Mouse (Mus musculus) retina, postnatal 7 days (tissue): ENCODE results near the gene Rnf169.
"Not testable (repeated sequence)": the region's sequence is repeated elsewhere in the genome, so short reads cannot be mapped to it uniquely, and the experiment has no call there.

Source experiments
- DNase-seq: peaks from one replicate; pipeline ENCODE4 v3.0.0-alpha.2; 2012; ENCODE audit warnings: low read depth, low spot score

The Rnf169 gene

DNA sequence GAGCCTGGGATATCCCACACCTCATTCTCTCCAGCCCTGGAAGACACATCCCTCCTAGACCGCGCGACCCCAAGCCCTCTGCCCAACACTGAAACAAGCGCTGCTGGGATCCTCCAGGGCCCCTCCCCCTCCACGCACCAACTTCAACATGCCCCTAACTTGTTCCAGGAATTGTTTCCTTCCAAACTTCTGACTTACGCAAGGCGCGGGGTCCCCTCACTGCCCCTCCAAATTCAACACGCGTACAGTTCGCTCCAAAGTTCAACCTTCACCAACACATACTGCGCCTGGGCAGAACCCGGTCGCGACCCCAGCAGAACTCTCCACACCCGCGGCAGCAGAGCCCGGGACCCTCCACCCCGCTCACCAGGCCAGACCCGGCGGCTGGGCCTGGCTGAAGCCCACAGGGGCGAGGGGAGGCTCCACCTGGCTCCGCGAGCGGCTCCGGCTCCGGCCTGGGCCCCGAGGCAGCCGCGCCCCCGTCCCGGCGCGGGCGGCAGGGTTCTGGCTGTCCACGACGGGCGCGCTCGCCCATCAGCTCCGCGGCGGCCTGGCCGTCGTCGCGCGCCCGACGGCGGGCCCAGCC, 609 bp downstream of the Rnf169 start:
- no peak for DNase-seq

DNA sequence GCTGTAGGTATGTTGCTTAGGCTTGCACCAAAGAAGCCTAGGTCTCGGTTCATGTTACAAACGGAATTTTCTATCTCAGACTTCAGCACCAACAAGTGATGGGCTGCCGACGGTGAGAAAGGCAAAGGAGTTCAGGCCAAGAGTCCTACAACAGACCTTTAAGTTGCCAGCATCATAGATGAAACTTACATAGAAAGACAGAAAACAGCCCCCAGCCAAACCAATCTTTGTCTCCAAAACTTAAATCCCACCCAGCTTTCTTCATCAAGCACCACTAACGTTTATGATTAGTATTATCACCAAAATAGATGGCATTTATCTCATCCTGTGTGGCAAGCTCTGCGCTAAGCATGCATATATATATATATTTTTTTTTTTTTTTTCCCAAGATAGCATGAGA, 1.2 kb downstream of the Rnf169 start:
- DNase-seq, result no peak

GRCm38 (mm10) chr7:99978041-99978440, 2.2 kb downstream of the Rnf169 start:
- no peak for DNase-seq

DNA sequence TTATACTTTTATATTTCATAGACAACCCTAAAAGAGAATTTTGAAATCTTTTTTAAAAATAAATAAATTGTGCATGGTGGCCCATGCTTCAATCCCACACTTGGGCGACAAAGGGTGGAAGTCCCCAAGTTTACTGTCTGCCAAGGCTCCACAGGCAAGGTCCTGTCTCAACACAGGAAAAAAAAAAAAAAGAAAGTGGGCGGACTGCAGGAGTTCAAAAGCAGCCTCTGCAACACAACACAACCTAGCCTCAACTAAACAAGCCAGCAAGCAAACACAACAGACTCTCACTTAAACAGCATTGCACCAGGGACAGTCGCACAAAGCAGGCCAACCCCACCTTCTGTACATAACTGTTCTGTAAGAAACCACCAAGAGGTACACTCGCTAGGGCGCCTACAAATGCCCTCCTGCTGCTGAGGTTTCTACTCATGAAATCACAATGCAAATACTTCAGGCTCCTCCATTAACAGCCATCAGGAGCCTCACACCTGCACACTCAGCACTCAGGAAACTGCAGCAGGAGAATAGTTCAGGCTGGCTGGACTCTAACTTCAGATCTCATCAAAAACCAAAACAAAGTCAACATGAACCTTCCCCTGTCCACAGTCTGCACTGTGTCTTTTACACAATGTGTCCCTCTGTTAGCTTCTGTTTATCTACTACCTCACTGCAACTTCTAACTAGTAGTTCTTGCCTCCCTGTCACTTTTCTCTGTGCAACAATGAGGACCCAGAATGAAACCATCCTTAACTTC, 4.3 kb downstream of the Rnf169 start:
- DNase-seq, result no peak

- DNase-seq, result no peak
Measured at GRCm38 (mm10) chr7:99974208-99974970, 5.9 kb downstream of the Rnf169 start.

GRCm38 (mm10) chr7:99972912-99973311, 7.3 kb downstream of the Rnf169 start:
- DNase-seq, result not testable (repeated sequence)

GRCm38 (mm10) chr7:99971926-99972325, 8.3 kb downstream of the Rnf169 start:
- DNase-seq, result no peak

DNA sequence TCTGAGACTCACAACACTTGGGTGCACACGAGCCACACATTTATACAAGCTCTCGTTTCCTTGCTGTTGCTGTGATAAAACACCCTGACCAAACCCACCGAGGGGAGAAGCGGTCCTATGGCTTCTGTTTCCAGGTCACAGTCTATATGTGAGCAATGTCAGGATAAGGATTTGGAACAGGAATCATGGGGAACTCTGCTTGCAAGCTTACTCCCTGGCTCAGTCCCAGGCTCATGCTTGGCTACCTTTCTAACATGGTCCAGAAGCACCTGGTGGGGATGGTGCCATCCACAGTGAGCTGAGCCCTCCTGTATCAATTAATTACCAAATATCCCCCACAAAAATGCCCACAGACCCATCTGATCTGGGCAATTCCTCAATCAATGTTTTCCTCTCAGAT, 11.1 kb downstream of the Rnf169 start:
- DNase-seq, result no peak

- DNase-seq, result no peak
Measured at GRCm38 (mm10) chr7:99966011-99966721, 14.1 kb downstream of the Rnf169 start.

DNA sequence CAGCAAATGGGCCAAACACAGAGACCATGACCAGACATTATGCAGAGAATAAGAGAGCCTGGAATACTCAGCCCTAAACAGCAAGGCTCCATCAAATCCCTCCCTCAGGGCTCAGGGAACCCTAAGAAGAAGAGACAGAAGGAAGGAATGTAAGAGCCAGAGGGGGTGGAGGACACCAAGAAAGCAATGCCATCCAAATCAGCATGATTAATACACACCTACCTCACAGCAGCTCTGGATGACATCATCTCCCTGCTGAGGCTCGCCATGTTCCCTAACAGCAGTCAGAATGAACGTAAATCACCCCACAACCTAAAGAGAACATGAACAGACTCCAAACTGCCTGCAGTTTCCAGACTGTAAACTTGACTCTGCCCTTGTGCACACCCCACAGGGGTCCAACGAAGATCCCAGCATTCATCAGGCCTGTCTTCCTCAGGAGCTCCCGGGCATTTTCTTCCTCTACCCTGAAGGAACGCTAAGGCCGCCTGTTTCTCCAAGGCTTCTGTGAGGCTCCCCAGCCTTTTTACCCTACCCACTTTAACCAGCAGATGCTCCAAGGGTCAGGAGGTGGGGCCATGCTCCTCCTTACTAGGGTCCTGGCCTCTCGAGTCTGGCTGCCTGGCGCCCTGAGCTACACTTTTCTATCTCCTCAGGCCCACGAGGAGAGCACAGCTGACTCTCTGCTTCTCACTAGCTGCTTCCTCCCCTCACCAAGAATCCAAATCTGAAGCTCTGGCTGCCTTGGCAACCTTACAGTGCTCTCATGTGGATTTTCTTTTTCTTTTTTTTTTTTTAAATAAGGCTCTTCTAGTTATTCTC, 15.0 kb downstream of the Rnf169 start:
- no peak for DNase-seq

GRCm38 (mm10) chr7:99963237-99963860, 16.9 kb downstream of the Rnf169 start:
- DNase-seq, result no peak

DNA sequence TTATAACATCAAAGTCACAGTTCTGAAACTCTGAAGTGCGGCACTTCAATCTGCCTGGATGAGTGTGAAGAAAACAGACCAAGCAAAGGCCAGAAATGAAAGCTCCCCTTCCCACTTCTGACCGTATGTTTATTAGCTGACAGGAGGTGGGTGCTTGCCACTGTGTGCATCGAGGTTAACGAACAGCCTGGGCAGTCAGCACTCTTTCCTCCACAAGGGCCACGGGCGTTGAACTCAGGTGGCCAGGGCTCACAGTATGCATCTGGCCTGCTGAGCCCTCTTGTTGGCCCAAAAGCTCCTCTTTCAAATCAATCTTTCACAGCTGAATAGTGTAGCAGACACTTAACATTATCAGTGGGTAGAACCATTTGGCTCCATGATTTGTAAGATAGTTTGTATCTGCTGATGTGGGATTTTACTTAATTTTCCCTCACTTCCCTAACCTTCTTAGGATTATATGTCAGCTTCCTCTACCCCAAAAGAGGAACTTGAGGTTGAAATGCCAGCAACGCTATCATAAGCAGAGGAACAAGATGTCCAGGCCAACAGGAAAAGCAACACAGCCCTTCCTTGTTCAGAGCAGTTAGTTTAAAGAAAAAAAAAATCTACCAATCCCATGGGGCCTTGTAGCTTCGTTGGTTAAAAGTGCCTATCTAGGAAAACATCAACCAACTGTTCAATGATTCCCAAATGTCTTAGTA, 17.6 kb downstream of the Rnf169 start:
- no peak for DNase-seq

- DNase-seq, result no peak
Measured at GRCm38 (mm10) chr7:99961518-99961917, 18.7 kb downstream of the Rnf169 start.

DNA sequence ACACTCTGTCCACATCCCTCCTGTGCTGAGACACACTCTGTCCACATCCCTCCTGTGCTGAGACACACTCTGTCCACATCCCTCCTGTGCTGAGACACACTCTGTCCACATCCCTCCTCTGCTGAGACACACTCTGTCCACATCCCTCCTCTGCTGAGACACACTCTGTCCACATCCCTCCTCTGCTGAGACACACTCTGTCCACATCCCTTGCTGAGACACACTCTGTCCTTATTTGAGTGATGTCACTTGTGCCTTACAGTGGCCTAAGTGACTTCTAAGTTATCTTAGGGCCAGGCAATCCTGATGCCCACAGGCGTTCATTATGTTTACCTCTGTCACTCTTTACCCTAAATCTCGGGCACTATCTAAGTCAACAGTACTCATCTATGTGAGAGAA, 19.7 kb downstream of the Rnf169 start:
- not testable (repeated sequence) for DNase-seq

DNA sequence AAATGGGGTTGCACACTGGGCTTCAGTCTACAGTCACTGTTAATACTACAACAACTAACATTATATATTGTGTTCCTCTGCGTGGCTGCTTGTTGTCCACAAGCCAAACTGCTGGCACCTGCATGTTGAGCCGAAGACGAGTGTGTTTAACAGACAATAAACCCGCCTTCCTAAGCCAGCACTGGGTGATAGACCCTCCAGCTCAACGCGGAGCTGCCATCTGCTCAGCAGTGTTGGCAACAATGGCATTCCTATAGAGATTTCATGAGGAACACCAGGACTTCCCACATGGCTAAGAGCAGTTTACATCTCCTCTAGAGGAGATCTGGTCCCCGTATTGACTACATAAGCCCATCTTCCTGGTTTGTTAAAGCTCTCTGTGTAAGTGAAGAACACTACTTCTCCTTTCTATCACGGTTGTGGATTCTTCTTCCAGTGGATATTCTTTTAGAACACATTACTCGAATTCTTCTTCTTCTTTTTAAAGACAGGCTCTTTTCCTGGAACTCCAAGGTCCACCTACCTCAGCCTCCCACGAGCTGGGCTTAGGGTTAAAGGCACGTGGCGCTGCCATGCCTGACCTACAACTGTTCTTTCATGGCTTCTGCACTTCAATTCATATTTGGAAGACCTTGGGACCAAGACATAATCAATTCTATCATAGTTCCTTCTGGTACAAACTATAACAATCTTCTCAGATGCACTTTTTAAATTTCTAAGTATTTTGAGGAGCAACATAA, 22.9 kb downstream of the Rnf169 start:
- no peak for DNase-seq

DNA sequence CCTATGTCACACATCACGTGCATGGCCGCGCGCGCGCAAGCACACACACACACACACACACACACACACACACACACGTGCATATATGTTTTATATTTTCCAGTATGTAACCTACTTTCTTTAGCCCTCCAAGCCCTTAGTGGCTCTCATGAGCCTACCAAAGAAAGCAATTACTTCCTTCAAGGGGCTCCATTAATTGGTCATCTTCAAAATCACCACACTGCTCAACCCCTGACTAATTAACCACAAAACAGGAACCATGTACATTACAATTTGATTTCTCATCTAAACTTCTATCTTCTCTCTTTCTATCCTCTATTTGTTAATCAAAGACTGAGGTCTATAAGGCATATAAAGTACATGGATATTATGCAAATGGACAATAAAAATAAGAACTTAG, 24.2 kb downstream of the Rnf169 start:
- no peak for DNase-seq

GRCm38 (mm10) chr7:99954212-99954611, 26.0 kb downstream of the Rnf169 start:
- DNase-seq, result no peak

DNA sequence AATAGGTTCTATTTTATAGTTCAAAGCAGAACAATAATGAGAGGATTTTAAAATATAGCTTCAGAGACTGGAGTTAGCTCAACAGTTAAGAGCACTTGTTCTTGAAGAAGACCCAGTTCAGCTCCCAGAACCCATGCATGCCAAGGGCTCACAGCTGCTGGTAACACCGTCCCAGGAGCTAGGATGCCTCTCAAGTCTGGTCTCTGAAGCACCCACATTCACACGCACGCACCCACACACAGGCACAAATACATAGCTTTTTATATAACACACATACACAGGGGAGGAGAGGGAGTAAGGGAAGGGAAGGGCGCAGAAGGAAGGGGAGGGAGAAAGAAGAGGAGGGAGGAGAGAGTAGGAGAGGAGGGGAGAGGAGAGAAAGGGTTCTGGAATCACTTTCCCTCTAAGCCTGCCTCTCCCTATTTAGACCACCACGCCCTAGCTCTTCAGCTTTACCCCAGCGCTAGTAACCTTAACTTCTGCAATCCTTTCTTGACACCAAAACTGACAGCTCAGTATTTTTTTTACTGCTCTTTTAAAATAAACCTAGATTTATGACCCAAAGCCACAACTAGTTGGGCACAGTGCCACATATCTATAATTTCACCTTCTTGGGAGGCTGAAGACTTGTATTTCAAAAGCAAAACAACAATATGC, 26.7 kb downstream of the Rnf169 start:
- DNase-seq, result no peak

- DNase-seq, result no peak
Measured at GRCm38 (mm10) chr7:99947329-99947728, 32.9 kb downstream of the Rnf169 start.
